Mouse (Mus musculus) neural tube, embryonic 12.5 days (tissue): ENCODE data around the gene Xxylt1. TPM values are rescaled to one million over a fixed set of nuclear protein-coding genes. Genes with fewer than 3 reads are reported as not detected.

Source experiments
- ATAC-seq: fragments of 200-750 bp; cut with Nextera tagmentation; 2 replicates; pipeline ENCODE4 v1.8.0; 2017; ENCODE audit warnings: low read depth, mild to moderate bottlenecking, moderate TSS enrichment, moderate library complexity; ENCODE audit not compliant: low FRiP score
- H3K27ac ChIP-seq: fragments of 300-500 bp; sonication (generic); 2 replicates; pipeline ENCODE4 v1.5.1; 2016
- H3K27me3 ChIP-seq: fragments of 300-500 bp; sonication (generic); replicated peaks from 2 replicates; pipeline ENCODE4 v1.6.1; 2016; ENCODE audit warnings: mild to moderate bottlenecking
- H3K36me3 ChIP-seq: fragments of 300-500 bp; sonication (generic); 2 replicates; pipeline ENCODE4 v1.6.1; 2016; ENCODE audit warnings: mild to moderate bottlenecking
- H3K4me1 ChIP-seq: fragments of 300-500 bp; sonication (generic); 2 replicates; pipeline ENCODE4 v1.6.1; 2016
- H3K4me2 ChIP-seq: fragments of 300-500 bp; sonication (generic); replicated peaks from 2 replicates; pipeline ENCODE4 v1.6.1; 2016; ENCODE audit warnings: mild to moderate bottlenecking
- H3K4me3 ChIP-seq: fragments of 300-500 bp; sonication (generic); 2 replicates; pipeline ENCODE4 v1.5.1; 2016
- H3K9ac ChIP-seq: fragments of 300-500 bp; sonication (generic); 2 replicates; pipeline ENCODE4 v1.6.1; 2016; ENCODE audit warnings: mild to moderate bottlenecking
- H3K9me3 ChIP-seq: fragments of 300-500 bp; sonication (generic); 2 replicates; pipeline ENCODE4 v1.6.1; 2016; ENCODE audit warnings: mild to moderate bottlenecking
- WGBS: fragments of 180-500 bp; shearing (Covaris S2); methylation state at CpG from one replicate; pipeline ENCODE4 v1.1.7; 2016; 5-methylcytosine and 5-hydroxymethylcytosine counted together
- polyA plus RNA-seq: library from polyadenylated mRNA; unstranded; fragments of >200 nt; fragmentation: Nextera tagmentation; extraction: Ambion mirVana; gene quantifications from 2 replicates; pipeline ENCODE4 v1.2.1, GENCODE M21; 2016

Xxylt1 gene
- polyA plus RNA-seq, 1 experiment from 2014 or later = 15.7 TPM

- no peaks in the 10 kb centered on the region for H3K27me3 ChIP-seq
- ATAC-seq = no peak
- H3K4me3 ChIP-seq = no peak overlapping the region
- no peaks in the 10 kb centered on the region for H3K9me3 ChIP-seq
- H3K4me1 ChIP-seq = peaks cover 3% of the 10 kb centered on the region; the same call in 1 of the 2 replicates
- no peak overlapping the region for H3K27ac ChIP-seq
- no peaks in the 10 kb centered on the region for H3K36me3 ChIP-seq
- no peak overlapping the region for H3K9ac ChIP-seq
- 86% methylated on average over 4 of the region's 4 CpGs for WGBS
- no peak overlapping the region for H3K4me2 ChIP-seq
Measured at GRCm38 (mm10) chr16:31059730-31060129, 21.5 kb downstream of the Xxylt1 start.

DNA sequence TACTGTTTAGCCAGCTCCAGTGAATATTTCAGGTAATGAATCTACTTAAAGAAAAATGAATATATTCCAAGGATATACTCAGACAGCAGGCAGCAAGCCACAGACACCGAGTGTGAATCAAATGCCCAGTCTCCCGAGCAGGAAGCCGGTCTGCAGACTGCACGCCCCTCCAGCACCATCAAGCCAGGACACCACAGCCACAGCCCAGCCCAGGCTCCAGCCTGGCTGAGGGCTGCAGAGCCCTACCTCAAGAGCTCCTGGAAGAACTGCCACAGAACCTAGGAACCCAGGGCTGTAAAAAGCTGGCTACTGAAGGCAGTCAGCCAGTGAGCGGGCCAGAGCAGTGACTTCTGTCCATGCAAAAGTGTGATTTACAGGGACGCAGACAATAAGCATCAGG lies 28.4 kb downstream of the Xxylt1 start:
- ATAC-seq = no peak
- Histone ChIP-seq H3K4me1 (no peaks in the 10 kb centered on the region; the same call in 1 of the 2 replicates), H3K36me3 (no peaks in the 10 kb centered on the region), H3K9me3 (no peaks in the 10 kb centered on the region), H3K4me3 (no peak overlapping the region), H3K4me2 (no peak overlapping the region), H3K9ac (no peak overlapping the region), H3K27ac (no peak overlapping the region), H3K27me3 (no peaks in the 10 kb centered on the region)
- WGBS = 79% methylated on average over 6 of the region's 6 CpGs

DNA sequence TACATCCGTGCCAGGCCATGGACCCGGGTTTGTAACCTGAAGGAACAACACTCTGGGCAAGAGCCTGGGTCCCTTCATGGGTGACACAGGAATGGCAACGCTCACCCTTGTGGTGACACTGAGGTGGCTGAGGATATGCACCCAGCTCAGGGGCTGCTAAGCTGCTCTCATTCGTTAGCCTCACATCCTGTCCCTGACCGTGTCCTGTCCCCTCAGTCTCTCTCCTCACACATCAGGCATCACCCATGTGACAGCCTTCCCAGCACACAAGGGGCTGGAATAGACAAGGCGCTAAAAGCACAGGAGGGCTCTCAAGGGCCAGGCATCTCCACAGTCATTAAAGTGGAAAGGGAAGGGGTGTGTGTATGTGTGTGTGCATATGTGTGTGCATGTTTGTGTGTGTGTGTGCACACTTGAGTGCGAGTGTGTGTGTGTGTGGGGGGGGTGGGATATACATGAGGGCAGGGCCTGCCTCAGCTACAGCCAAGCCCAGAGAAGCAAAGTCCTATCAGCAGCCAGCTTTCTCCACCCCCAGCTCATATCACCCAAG lies 29.0 kb downstream of the Xxylt1 start:
- Histone ChIP-seq H3K27me3 (no peaks in the 10 kb centered on the region), H3K4me3 (no peak overlapping the region), H3K4me2 (no peak overlapping the region), H3K9me3 (no peaks in the 10 kb centered on the region), H3K9ac (no peak overlapping the region), H3K36me3 (no peaks in the 10 kb centered on the region), H3K27ac (no peak overlapping the region), H3K4me1 (no peaks in the 10 kb centered on the region; the same call in 1 of the 2 replicates)
- ATAC-seq = no peak
- 78% methylated on average over 7 of the region's 7 CpGs for WGBS

DNA sequence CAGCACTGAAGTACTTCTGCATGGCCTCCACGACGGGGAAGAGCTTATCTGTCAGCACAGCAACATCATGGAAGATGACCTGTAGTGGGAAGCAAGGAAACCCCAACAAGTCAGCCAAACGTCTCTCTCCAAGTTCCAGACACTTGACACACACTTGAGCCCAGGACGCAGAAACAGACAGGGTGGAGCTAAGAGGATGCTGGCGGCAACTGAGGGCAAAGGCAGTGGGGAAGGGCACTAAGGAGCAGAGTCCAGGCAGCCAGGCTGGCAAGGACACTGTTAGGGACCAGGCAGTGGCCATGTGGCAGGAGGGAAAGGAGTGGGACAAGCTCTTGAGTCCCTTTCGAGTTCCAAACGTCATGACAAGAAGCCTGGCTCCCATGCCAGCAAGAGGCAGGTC lies 30.5 kb downstream of the Xxylt1 start:
- H3K9me3 ChIP-seq = no peaks in the 10 kb centered on the region
- no peak overlapping the region for H3K4me2 ChIP-seq
- no peak for ATAC-seq
- H3K4me3 ChIP-seq = no peak overlapping the region
- H3K27me3 ChIP-seq = no peaks in the 10 kb centered on the region
- H3K36me3 ChIP-seq = no peaks in the 10 kb centered on the region
- H3K9ac ChIP-seq = no peak overlapping the region
- 86% methylated on average over 7 of the region's 7 CpGs for WGBS
- H3K4me1 ChIP-seq = no peaks in the 10 kb centered on the region
- no peak overlapping the region for H3K27ac ChIP-seq

- no peak overlapping the region for H3K4me3 ChIP-seq
- ATAC-seq = no peak
- no peak overlapping the region for H3K9ac ChIP-seq
- no peak overlapping the region for H3K4me2 ChIP-seq
- no peaks in the 10 kb centered on the region for H3K36me3 ChIP-seq
- H3K27me3 ChIP-seq = no peaks in the 10 kb centered on the region
- 79% methylated on average over 6 of the region's 6 CpGs for WGBS
- H3K9me3 ChIP-seq = no peaks in the 10 kb centered on the region
- no peak overlapping the region for H3K27ac ChIP-seq
- H3K4me1 ChIP-seq = no peaks in the 10 kb centered on the region
Measured at GRCm38 (mm10) chr16:31048194-31048593, 33.0 kb downstream of the Xxylt1 start.

- no peak for ATAC-seq
- Histone ChIP-seq H3K4me3 (no peak overlapping the region), H3K27me3 (no peaks in the 10 kb centered on the region)
Measured at GRCm38 (mm10) chr16:31047186-31047898, 33.9 kb downstream of the Xxylt1 start.

GRCm38 (mm10) chr16:31046217-31046659 lies 35.0 kb downstream of the Xxylt1 start:
- Histone ChIP-seq H3K27me3 (no peaks in the 10 kb centered on the region), H3K27ac (no peak overlapping the region)
- no peak for ATAC-seq

More at GRCm38 (mm10) chr16:31047186-31047898, 33.9 kb downstream of the Xxylt1 start:
- Histone ChIP-seq H3K36me3 (no peaks in the 10 kb centered on the region), H3K27ac (no peak overlapping the region), H3K4me1 (no peaks in the 10 kb centered on the region), H3K4me2 (no peak overlapping the region), H3K9ac (no peak overlapping the region), H3K9me3 (no peaks in the 10 kb centered on the region)
- 84% methylated on average over 10 of the region's 10 CpGs for WGBS

DNA sequence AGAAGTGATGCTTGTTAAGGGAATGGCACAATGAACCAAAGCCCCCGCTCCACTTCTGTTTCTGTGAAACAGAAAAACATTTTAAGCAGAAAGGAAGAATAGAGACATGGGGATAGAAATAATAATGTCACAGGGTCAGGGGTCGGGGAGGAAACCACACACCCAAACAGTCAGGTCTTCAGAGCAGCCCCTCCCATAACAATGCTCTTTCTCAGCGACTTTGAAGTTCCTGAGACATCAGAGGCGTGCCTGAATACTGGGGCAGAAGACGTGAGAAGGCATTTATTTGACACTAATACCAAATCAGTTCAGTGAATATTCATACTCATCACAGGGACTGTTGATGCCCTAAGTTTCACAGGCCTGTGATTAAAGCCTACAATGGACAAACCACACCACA lies 36.0 kb downstream of the Xxylt1 start:
- H3K36me3 ChIP-seq = no peaks in the 10 kb centered on the region
- H3K27me3 ChIP-seq = no peaks in the 10 kb centered on the region
- ATAC-seq = no peak
- 63% methylated on average over 5 of the region's 5 CpGs for WGBS
- 0 out of 2 replicates have a peak, but pooled peaks cover under 1% of the 10 kb centered on the region for H3K4me1 ChIP-seq
- no peak overlapping the region for H3K9ac ChIP-seq
- no peak overlapping the region for H3K4me3 ChIP-seq
- no peaks in the 10 kb centered on the region for H3K9me3 ChIP-seq
- no peak overlapping the region for H3K4me2 ChIP-seq
- no peak overlapping the region for H3K27ac ChIP-seq

More at GRCm38 (mm10) chr16:31046217-31046659, 35.0 kb downstream of the Xxylt1 start:
- no peaks in the 10 kb centered on the region for H3K4me1 ChIP-seq
- no peaks in the 10 kb centered on the region for H3K36me3 ChIP-seq
- no peaks in the 10 kb centered on the region for H3K9me3 ChIP-seq
- WGBS = 82% methylated on average over 14 of the region's 14 CpGs
- H3K4me2 ChIP-seq = no peak overlapping the region
- no peak overlapping the region for H3K4me3 ChIP-seq
- H3K9ac ChIP-seq = no peak overlapping the region

GRCm38 (mm10) chr16:31043136-31043535 lies 38.1 kb downstream of the Xxylt1 start:
- Histone ChIP-seq H3K9ac (no peak overlapping the region), H3K4me3 (no peak overlapping the region), H3K27me3 (no peaks in the 10 kb centered on the region), H3K4me1 (peaks cover 3% of the 10 kb centered on the region; the same call in 1 of the 2 replicates), H3K9me3 (no peaks in the 10 kb centered on the region), H3K27ac (no peak overlapping the region), H3K36me3 (no peaks in the 10 kb centered on the region), H3K4me2 (no peak overlapping the region)
- 92% methylated on average over 5 of the region's 5 CpGs for WGBS
- no peak for ATAC-seq

- Histone ChIP-seq H3K36me3 (no peaks in the 10 kb centered on the region), H3K9me3 (no peaks in the 10 kb centered on the region), H3K4me3 (no peak overlapping the region), H3K4me1 (peaks cover 3% of the 10 kb centered on the region; the same call in 1 of the 2 replicates), H3K27ac (no peak overlapping the region), H3K27me3 (no peaks in the 10 kb centered on the region), H3K9ac (no peak overlapping the region), H3K4me2 (no peak overlapping the region)
- ATAC-seq = no peak
- 100% methylated on average over 2 of the region's 2 CpGs for WGBS
Measured at GRCm38 (mm10) chr16:31041566-31041965, 39.7 kb downstream of the Xxylt1 start.

- WGBS = 82% methylated on average over 9 of the region's 9 CpGs
- no peaks in the 10 kb centered on the region for H3K27me3 ChIP-seq
- H3K27ac ChIP-seq = no peak overlapping the region
- no peak overlapping the region for H3K4me3 ChIP-seq
- H3K9ac ChIP-seq = no peak overlapping the region
- H3K4me2 ChIP-seq = no peak overlapping the region
- no peak for ATAC-seq
- no peaks in the 10 kb centered on the region for H3K9me3 ChIP-seq
- H3K36me3 ChIP-seq = no peaks in the 10 kb centered on the region
- H3K4me1 ChIP-seq = peaks cover 3% of the 10 kb centered on the region; the same call in 1 of the 2 replicates
Measured at GRCm38 (mm10) chr16:31039803-31040459, 41.3 kb downstream of the Xxylt1 start.

GRCm38 (mm10) chr16:31037431-31037830 lies 43.8 kb downstream of the Xxylt1 start:
- Histone ChIP-seq H3K9ac (no peak overlapping the region), H3K36me3 (no peaks in the 10 kb centered on the region), H3K4me2 (no peak overlapping the region), H3K27me3 (no peaks in the 10 kb centered on the region), H3K9me3 (no peaks in the 10 kb centered on the region), H3K27ac (no peak overlapping the region), H3K4me1 (peaks cover 8% of the 10 kb centered on the region; the same call in 1 of the 2 replicates), H3K4me3 (no peak overlapping the region)
- WGBS = 74% methylated on average over 1 of the region's 1 CpGs
- ATAC-seq = no peak
